Mouse (Mus musculus) heart, postnatal 4 days (tissue): ENCODE measurements around the gene Zmynd11. TPM values are rescaled to one million over a fixed set of nuclear protein-coding genes. Genes with fewer than 3 reads are reported as not detected.
"Not testable (repeated sequence)": the region's sequence is repeated elsewhere in the genome, so short reads cannot be mapped to it uniquely, and the experiment has no call there.

ENCODE experiments used
- DNase-seq: peaks from one replicate; pipeline ENCODE4 v3.0.0; 2021
- total RNA-seq, 2 experiments: library from RNA; stranded (reverse); gene quantifications; 2 replicates each; pipeline ENCODE4 v1.2.3; 2021

Zmynd11 gene
- 100 to 1,000 TPM; 152 to 155 TPM for total RNA-seq

- DNase-seq: peak; percentile 56
These were observed at the start of gene Zmynd11 for GRCm38 (mm10) chr13:9764646-9765536. TSS of gene Zmynd11 (minus strand) at chr13:9765330.

- DNase-seq: no peak
These were observed 30.9 kb upstream of the Zmynd11 start for GRCm38 (mm10) chr13:9795889-9796631.

- DNase-seq: no peak
These were observed 20.9 kb upstream of the Zmynd11 start for GRCm38 (mm10) chr13:9786050-9786449.

GRCm38 (mm10) chr13:9783717-9784116, 18.6 kb upstream of the Zmynd11 start:
- DNase-seq: no peak

GRCm38 (mm10) chr13:9775901-9776300, 10.8 kb upstream of the Zmynd11 start:
- DNase-seq: no peak

GRCm38 (mm10) chr13:9774077-9774476, 8.9 kb upstream of the Zmynd11 start:
- no peak for DNase-seq

GRCm38 (mm10) chr13:9767279-9767678, 2.1 kb upstream of the Zmynd11 start:
- DNase-seq: no peak

GRCm38 (mm10) chr13:9766497-9766896, 1.4 kb upstream of the Zmynd11 start:
- no peak for DNase-seq

- no peak for DNase-seq
These were observed 364 bp upstream of the Zmynd11 start for GRCm38 (mm10) chr13:9765537-9765851.

- DNase-seq: peak; percentile 78
These were observed 1.1 kb downstream of the Zmynd11 start for GRCm38 (mm10) chr13:9763828-9764645.

- no peak for DNase-seq
These were observed 1.9 kb downstream of the Zmynd11 start for GRCm38 (mm10) chr13:9763100-9763827.

- DNase-seq: no peak
These were observed 5.1 kb downstream of the Zmynd11 start for GRCm38 (mm10) chr13:9760057-9760456.

GRCm38 (mm10) chr13:9757842-9758491, 7.2 kb downstream of the Zmynd11 start:
- no peak for DNase-seq

- no peak for DNase-seq
These were observed 11.4 kb downstream of the Zmynd11 start for GRCm38 (mm10) chr13:9753706-9754105.

- peak; percentile 50 for DNase-seq
These were observed 14.8 kb downstream of the Zmynd11 start for GRCm38 (mm10) chr13:9750320-9750719.

GRCm38 (mm10) chr13:9749796-9750195, 15.3 kb downstream of the Zmynd11 start:
- no peak for DNase-seq

GRCm38 (mm10) chr13:9738190-9738589, 26.9 kb downstream of the Zmynd11 start:
- no peak for DNase-seq

GRCm38 (mm10) chr13:9737024-9737423, 28.1 kb downstream of the Zmynd11 start:
- DNase-seq: no peak

GRCm38 (mm10) chr13:9732262-9732661, 32.9 kb downstream of the Zmynd11 start:
- DNase-seq: not testable (repeated sequence)

- DNase-seq: no peak
These were observed 36.1 kb downstream of the Zmynd11 start for GRCm38 (mm10) chr13:9729073-9729472.

GRCm38 (mm10) chr13:9715224-9715623, 49.9 kb downstream of the Zmynd11 start:
- no peak for DNase-seq
